Mouse (Mus musculus) lung, embryonic 14.5 days (tissue): ENCODE measurements at regions not wholly inside any gene's neighbourhood (a gene's known extent, or its start where the extent isn't known, plus 50 kb on each side); places are given as distances from the start of the nearest gene placed in this dataset.
A peak's percentile ranks its signal among the peaks of the same experiment; 100 is the strongest.

Source experiments
- ATAC-seq: fragments of 200-750 bp; cut with Nextera tagmentation; 2 replicates; pipeline ENCODE4 v1.8.0; 2017; ENCODE audit warnings: mild to moderate bottlenecking, moderate TSS enrichment, moderate library complexity; ENCODE audit not compliant: insufficient read depth
- DNase-seq: peaks from one replicate; pipeline ENCODE4 v3.0.0-alpha.2; 2015
- H3K27ac ChIP-seq: fragments of 300-500 bp; sonication (generic); 2 replicates; pipeline ENCODE4 v1.5.1; 2014; ENCODE audit warnings: low read depth, mild to moderate bottlenecking, moderate library complexity
- H3K27me3 ChIP-seq: fragments of 300-500 bp; sonication (generic); 2 replicates; pipeline ENCODE4 v1.6.1; 2014; ENCODE audit warnings: low read length, control low read depth; ENCODE audit not compliant: insufficient read depth
- H3K36me3 ChIP-seq: fragments of 300-500 bp; sonication (generic); 2 replicates; pipeline ENCODE4 v1.6.1; 2014; ENCODE audit warnings: control low read depth; ENCODE audit not compliant: insufficient read depth
- H3K4me1 ChIP-seq: fragments of 300-500 bp; sonication (generic); 2 replicates; pipeline ENCODE4 v1.6.1; 2014; ENCODE audit warnings: antibody characterized with exemption, control low read depth; ENCODE audit not compliant: insufficient read depth
- H3K4me2 ChIP-seq: fragments of 300-500 bp; sonication (generic); 2 replicates; pipeline ENCODE4 v1.6.1; 2014; ENCODE audit warnings: mild to moderate bottlenecking
- H3K4me3 ChIP-seq: fragments of 300-500 bp; sonication (generic); 2 replicates; pipeline ENCODE4 v1.5.1; 2014; ENCODE audit warnings: low read depth, low read length
- H3K9ac ChIP-seq: fragments of 300-500 bp; sonication (generic); 2 replicates; pipeline ENCODE4 v1.6.1; 2014
- H3K9me3 ChIP-seq: fragments of 300-500 bp; sonication (generic); 2 replicates; pipeline ENCODE4 v1.6.1; 2016; ENCODE audit warnings: low read depth, low read length, control low read depth
- CTCF ChIP-seq: IDR thresholded peaks from 2 replicates; pipeline ENCODE4 v1.5.1; 2016; ENCODE audit warnings: antibody characterized with exemption, low read depth
- WGBS: fragments of 180-500 bp; shearing (Covaris S2); extraction: QIAGEN DNeasy Blood & Tissue Kit; methylation state at CpG from one replicate; pipeline ENCODE4 v1.1.7; 2014; 5-methylcytosine and 5-hydroxymethylcytosine counted together

GRCm38 (mm10) chr19:60148313-60148965 is 78.1 kb downstream of the Fam204a start:
- peaks cover 33% of the 10 kb centered on the region for H3K27me3 ChIP-seq

GRCm38 (mm10) chr19:60146451-60147190 is 79.9 kb downstream of the Fam204a start:
- Histone ChIP-seq H3K4me3 (no peak overlapping the region), H3K27me3 (peaks cover 37% of the 10 kb centered on the region), H3K9ac (no peak overlapping the region), H3K4me1 (no peaks in the 10 kb centered on the region), H3K9me3 (no peaks in the 10 kb centered on the region), H3K27ac (no peak overlapping the region), H3K4me2 (no peak overlapping the region), H3K36me3 (no peaks in the 10 kb centered on the region)
- TF ChIP-seq CTCF = no peak
- 35% methylated on average over 10 of the region's 10 CpGs for WGBS
- DNase-seq = no peak
- ATAC-seq = no peak

More at GRCm38 (mm10) chr19:60148313-60148965, 78.1 kb downstream of the Fam204a start:
- Histone ChIP-seq H3K27ac (no peak overlapping the region), H3K9ac (no peak overlapping the region), H3K9me3 (no peaks in the 10 kb centered on the region), H3K4me3 (no peak overlapping the region), H3K4me2 (no peak overlapping the region), H3K36me3 (no peaks in the 10 kb centered on the region), H3K4me1 (no peaks in the 10 kb centered on the region)
- WGBS = 54% methylated on average over 8 of the region's 8 CpGs
- ATAC-seq (no peak), DNase-seq (no peak)
- no peak for TF ChIP-seq CTCF

GRCm38 (mm10) chr19:60145242-60145641 is 81.3 kb downstream of the Fam204a start:
- no peak for TF ChIP-seq CTCF
- no peak overlapping the region for H3K9ac ChIP-seq
- no peak overlapping the region for H3K27ac ChIP-seq
- no peaks in the 10 kb centered on the region for H3K36me3 ChIP-seq
- H3K4me3 ChIP-seq = no peak overlapping the region
- H3K9me3 ChIP-seq = no peaks in the 10 kb centered on the region
- H3K4me1 ChIP-seq = no peaks in the 10 kb centered on the region
- no peak for ATAC-seq
- 75% methylated on average over 5 of the region's 5 CpGs for WGBS
- DNase-seq = no peak
- peaks cover 37% of the 10 kb centered on the region for H3K27me3 ChIP-seq
- H3K4me2 ChIP-seq = no peak overlapping the region

GRCm38 (mm10) chr19:60144336-60144989 is 82.0 kb downstream of the Fam204a start:
- TF ChIP-seq CTCF = peak; percentile 96
- Histone ChIP-seq H3K4me2 (peak overlapping the region; percentile 48; the same call in 1 of the 2 replicates), H3K4me1 (no peaks in the 10 kb centered on the region), H3K27me3 (peaks cover 37% of the 10 kb centered on the region), H3K4me3 (no peak overlapping the region), H3K9me3 (no peaks in the 10 kb centered on the region), H3K36me3 (no peaks in the 10 kb centered on the region), H3K27ac (no peak overlapping the region), H3K9ac (no peak overlapping the region)
- peak; percentile 96 for DNase-seq
- WGBS = 6% methylated on average over 20 of the region's 20 CpGs
- ATAC-seq = peak; percentile 88

- no peak for DNase-seq
- WGBS = 40% methylated on average over 2 of the region's 2 CpGs
- no peak overlapping the region for H3K27ac ChIP-seq
Measured at GRCm38 (mm10) chr19:60138881-60139280, 87.6 kb downstream of the Fam204a start.

GRCm38 (mm10) chr19:60136491-60136890 is 90.0 kb downstream of the Fam204a start:
- Histone ChIP-seq H3K27me3 (no peaks in the 10 kb centered on the region), H3K4me2 (no peak overlapping the region), H3K4me1 (no peaks in the 10 kb centered on the region), H3K36me3 (no peaks in the 10 kb centered on the region), H3K9ac (no peak overlapping the region), H3K9me3 (no peaks in the 10 kb centered on the region), H3K4me3 (no peak overlapping the region), H3K27ac (no peak overlapping the region)
- no peak for DNase-seq
- TF ChIP-seq CTCF = no peak
- no peak for ATAC-seq
- 80% methylated on average over 1 of the region's 1 CpGs for WGBS

More at GRCm38 (mm10) chr19:60138881-60139280, 87.6 kb downstream of the Fam204a start:
- no peak overlapping the region for H3K4me2 ChIP-seq
- no peaks in the 10 kb centered on the region for H3K4me1 ChIP-seq
- H3K36me3 ChIP-seq = no peaks in the 10 kb centered on the region
- no peak for TF ChIP-seq CTCF
- H3K9ac ChIP-seq = no peak overlapping the region
- no peak for ATAC-seq
- no peaks in the 10 kb centered on the region for H3K9me3 ChIP-seq
- H3K4me3 ChIP-seq = no peak overlapping the region
- 0 out of 2 replicates have a peak, but pooled peaks cover 3% of the 10 kb centered on the region for H3K27me3 ChIP-seq
